Mouse (Mus musculus): ENCODE results near the gene Asic2.

The Asic2 gene

GRCm38 (mm10) chr11:81750016-81750415, 218.2 kb downstream of the Asic2 start:
- in situ Hi-C loops (cut with MboI, MseI): no loop called here

- in situ Hi-C loops (cut with MboI, MseI): no loop called here
These were observed 229.3 kb downstream of the Asic2 start for GRCm38 (mm10) chr11:81738995-81739394.

DNA sequence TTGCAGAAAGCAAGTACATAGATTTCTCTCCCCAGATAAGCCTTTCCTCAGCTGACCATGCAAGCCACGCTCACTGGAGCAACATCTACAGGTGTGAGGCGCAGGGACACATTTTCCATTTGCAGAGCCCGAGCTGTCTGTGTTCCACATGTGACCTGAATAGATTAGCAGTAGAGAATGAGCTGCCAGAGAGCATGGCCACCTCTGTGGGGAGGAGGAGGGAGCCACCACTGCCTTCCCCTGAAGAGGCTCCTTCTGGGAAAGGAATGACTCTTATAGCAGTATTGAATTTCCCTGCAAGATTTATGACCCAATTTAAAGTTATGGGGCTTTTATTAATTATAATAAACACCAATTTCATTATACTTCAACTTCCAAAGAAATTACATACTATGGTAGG, 230.5 kb downstream of the Asic2 start:
- in situ Hi-C loops (cut with MboI, MseI): no loop called here

DNA sequence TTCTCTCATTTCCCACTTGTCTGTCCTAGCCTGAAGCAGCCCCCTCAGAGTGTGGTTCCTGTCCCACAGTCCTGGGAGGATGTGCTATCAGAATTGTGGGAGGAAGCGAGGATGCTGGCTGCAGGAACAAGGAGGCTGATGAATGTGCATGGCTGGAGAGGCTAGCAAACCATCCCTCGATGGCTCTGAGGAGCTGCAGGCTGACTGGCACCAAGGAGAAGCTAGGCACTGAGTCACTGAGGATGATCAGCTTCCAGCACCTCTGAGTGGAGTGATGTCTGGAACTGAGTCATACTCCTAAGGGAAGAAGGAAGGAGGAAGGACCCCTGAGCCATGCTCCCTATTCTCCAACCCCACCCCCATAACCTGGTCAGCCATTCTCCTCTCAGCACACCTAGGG, 246.2 kb downstream of the Asic2 start:
- in situ Hi-C loops (cut with MboI, MseI): no loop called here

DNA sequence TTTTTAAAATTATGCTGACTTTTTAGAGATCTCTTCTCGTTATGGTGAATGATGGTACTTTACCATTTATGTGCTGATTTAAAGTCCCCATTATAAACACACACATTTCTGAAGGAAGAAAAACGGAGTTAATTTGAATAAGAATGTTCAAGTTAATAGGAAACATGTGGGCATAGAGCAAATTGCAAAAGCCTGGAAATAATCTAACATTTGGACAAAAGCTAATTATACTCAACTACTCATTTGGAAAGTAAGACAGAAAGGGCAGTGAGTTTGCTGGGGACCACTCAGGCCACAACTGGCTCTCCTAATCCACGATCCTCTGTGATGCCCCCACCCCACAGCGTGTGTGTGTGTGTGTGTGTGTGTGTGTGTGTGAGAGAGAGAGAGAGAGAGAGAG, 253.5 kb downstream of the Asic2 start:
- in situ Hi-C loops (cut with MboI, MseI): no loop called here

DNA sequence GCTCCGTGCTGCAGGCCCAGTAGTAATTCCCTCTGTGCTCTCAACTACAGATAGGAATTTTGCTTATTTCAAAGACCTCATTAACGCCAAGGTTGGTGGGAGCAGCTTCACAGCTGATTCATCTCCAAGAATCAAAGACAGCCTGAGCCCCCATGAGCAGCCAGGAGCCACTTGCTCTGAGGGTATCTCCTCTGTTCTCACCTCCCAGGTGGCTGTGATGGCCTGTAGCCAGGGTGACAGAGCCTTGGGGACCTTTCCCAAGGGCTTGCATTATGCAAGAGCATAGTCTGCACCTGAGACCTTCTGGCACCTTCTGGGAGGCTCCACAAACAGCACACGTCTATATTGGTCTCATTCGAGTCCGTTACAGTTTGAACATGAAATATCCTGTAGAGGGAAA, 261.3 kb downstream of the Asic2 start:
- in situ Hi-C loops (cut with MboI, MseI): no loop called here

DNA sequence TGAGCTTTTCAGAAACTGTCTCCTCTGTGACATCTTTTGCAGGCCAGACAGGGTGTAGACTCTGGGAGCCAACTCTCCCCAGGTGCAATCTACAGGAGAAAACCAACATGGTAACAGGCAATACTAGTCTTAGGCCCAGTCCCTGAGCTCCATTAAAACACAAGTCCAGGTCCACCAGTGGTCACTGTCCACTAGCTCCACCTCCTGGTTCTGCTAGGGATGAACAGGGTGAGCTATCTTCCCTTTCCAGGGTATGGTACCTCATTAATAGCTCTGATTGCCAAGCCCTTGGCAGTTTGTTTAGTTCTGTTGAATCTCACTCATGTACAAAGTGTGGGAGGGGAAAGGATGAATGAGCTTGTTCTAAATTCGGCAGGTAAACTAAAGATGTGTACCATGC, 270.2 kb downstream of the Asic2 start:
- in situ Hi-C loops (cut with MboI, MseI): no loop called here

GRCm38 (mm10) chr11:81695501-81695900, 272.8 kb downstream of the Asic2 start:
- in situ Hi-C loops (cut with MboI, MseI): no loop called here

- in situ Hi-C loops (cut with MboI, MseI): no loop called here
These were observed 287.7 kb downstream of the Asic2 start for GRCm38 (mm10) chr11:81680511-81680910.

DNA sequence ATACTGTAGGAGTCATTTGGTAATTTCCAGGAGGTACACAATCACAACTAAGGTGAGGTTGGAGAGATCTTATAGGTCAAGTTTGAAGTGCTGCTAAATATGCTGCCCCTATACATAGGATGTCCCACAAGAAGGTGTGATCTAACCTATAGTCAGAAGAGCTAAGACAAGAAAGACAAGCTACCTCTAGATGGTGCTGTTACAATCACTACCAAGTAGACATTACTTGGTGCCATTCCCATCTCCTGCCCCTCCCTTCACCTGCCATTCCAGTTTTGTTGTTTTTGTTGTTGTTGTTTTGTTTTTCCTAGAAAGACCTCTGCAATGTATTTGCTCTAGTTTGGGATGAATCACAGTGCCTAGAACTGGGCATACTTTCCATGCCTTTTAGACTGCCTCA, 296.5 kb downstream of the Asic2 start:
- in situ Hi-C loops (cut with MboI, MseI): no loop called here

- in situ Hi-C loops (cut with MboI, MseI): no loop called here
These were observed 297.8 kb downstream of the Asic2 start for GRCm38 (mm10) chr11:81670436-81670835.

DNA sequence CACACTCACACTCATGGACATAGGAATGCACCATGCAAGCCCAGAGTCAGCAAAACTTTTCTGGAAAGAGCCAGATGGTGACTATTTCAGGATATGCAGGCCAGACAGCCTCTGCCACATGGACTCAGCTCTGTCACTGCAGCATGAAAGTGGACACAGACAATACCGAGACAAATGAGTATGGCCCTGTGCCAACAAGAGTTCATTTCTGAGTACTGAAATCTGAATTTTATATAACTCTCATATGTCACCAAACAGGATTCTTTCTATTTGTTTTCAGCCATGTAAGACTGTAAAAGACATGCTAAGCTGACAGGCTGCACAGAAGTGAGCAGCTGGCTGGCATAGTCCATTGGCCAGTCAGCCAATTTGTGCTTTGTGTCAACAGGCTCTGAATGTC, 309.4 kb downstream of the Asic2 start:
- in situ Hi-C loops (cut with MboI, MseI): no loop called here

DNA sequence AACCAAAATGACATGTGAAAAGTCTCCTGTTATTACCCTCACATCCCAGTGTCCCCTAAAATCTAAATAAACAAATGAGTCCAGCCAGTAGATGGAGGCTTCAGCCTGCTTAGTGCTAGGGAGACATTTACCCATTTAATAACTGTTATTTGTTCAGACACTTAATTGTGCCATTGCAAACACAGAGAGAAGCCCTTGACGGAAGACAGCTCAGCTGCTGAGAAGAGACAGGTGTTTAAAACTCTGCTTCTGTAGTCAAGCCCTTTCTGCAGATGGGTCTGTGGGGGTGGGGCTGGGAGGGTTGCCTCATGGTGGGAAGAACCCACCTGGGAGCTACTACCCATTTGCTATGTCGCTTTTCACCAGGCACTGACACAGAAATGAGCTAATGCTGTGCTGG, 311.1 kb downstream of the Asic2 start:
- in situ Hi-C loops (cut with MboI, MseI): no loop called here

- in situ Hi-C loops (cut with MboI, MseI): no loop called here
These were observed 320.4 kb downstream of the Asic2 start for GRCm38 (mm10) chr11:81647828-81648227.

GRCm38 (mm10) chr11:81645549-81645948, 322.7 kb downstream of the Asic2 start:
- in situ Hi-C loops (cut with MboI, MseI): no loop called here

DNA sequence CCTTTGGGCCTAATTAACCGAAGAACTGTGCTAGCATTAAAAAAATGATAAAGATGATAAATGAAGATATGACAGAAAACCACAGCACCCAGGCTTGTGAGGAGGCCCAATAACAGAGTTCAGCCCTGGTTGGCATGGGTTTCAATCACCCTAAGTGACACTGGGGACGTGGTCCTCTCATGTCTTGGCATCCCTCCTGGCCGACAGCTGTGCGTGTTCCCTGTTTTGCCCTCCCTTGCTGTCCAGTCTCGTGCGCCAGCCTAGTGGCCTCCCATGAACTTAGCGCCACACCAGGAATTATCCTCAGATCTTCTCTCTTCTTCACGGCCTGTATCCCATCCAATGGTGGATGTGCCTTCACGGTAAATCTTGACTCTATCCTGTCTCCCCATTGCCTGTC, 331.9 kb downstream of the Asic2 start:
- in situ Hi-C loops (cut with MboI, MseI): no loop called here

DNA sequence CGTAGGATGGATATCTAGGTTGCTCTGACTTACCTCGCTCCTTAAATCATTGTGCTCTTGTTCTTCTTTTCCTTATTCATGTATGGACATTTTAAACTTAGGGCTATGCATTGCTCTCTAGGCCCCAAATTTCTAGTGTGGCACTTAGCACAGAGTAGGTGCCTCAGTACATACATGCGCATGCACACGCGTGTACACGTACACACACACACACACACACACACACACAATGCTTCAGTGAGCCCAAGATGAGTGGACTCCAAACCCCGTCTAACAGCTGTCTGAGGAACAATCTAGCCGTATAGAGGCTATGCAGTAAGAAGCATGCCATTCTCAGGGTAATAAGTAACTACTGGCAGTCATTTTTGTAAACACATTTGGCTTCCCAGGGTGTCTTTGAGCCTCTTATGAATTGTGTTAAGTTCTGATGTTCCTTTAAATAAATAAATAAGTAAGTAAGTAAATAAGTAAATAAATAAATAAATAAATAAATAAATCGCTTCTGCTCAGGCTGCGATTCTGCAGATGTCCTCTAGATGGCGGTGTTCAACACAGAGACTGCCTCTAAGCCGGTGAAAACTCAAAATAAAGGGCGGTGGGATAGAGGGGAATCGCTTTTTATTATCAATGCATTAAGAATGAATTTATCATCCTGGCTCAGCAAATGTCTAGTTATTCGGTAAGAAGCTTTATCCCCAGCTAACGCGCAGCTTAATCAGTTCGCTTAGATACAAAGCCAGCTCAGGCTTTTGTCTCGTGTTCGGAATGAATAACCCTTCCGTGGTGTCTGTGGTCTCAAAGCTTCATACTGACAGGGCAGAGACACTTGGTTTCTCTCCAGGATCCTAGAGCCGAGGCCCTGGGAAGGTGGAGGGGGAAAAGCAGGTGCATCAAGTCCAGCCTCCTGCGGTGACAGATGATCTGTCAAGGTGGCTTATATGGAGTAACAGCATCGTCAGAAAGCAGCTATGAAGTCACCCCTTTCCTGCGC, 333.6 kb downstream of the Asic2 start:
- in situ Hi-C loops (cut with MboI, MseI): no loop called here

- in situ Hi-C loops (cut with MboI, MseI): no loop called here
These were observed 343.1 kb downstream of the Asic2 start for GRCm38 (mm10) chr11:81625199-81625598.

- in situ Hi-C loops (cut with MboI, MseI): loop anchor here (5.0 kb wide), 1 partner anchor 78 kb away; no protein-coding TSS in a partner anchor
These were observed 347.7 kb downstream of the Asic2 start for GRCm38 (mm10) chr11:81620516-81620915.

DNA sequence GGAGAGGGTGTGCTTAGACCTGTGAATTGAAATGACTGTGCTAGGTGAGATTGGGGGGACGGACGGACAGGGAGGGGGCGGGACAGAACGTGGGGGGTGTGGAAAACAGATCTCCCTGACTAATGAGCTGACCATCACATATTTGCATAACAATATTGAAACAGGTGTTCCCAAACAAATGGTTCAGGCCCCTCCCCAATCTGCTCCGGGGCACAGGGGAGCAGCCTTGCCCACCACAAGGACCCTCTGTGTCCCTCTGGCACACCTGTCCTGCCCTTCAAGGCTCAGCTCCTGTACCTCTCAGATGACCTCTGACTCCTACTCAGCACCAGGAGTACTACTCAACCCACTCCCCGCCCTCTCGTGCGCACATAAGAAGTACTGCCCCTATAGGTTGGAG, 351.8 kb downstream of the Asic2 start:
- in situ Hi-C loops (cut with MboI, MseI): no loop called here

- in situ Hi-C loops (cut with MboI, MseI): no loop called here
These were observed 354.2 kb downstream of the Asic2 start for GRCm38 (mm10) chr11:81613869-81614620.

GRCm38 (mm10) chr11:81612798-81613540, 355.3 kb downstream of the Asic2 start:
- in situ Hi-C loops (cut with MboI, MseI): no loop called here
